Mouse (Mus musculus) hindbrain, embryonic 16.5 days (tissue): ENCODE data around the gene Smg6. TPM values are rescaled to one million over a fixed set of nuclear protein-coding genes. Genes with fewer than 3 reads are reported as not detected.
A peak's percentile ranks its signal among the peaks of the same experiment; 100 is the strongest.

Experiments used
- ATAC-seq: fragments of 200-750 bp; cut with Nextera tagmentation; 2 replicates; pipeline ENCODE4 v1.8.0; 2017; ENCODE audit warnings: moderate TSS enrichment, moderate library complexity
- H3K27ac ChIP-seq: fragments of 300-500 bp; sonication (generic); 2 replicates; pipeline ENCODE4 v1.5.1; 2014; ENCODE audit warnings: low read depth, mild to moderate bottlenecking, control low read depth, low read length, moderate library complexity
- H3K27me3 ChIP-seq: fragments of 300-500 bp; sonication (generic); replicated peaks from 2 replicates; pipeline ENCODE4 v1.6.1; 2014; ENCODE audit warnings: low read length; ENCODE audit not compliant: control insufficient read depth, insufficient read depth
- H3K36me3 ChIP-seq: fragments of 300-500 bp; sonication (generic); 2 replicates; pipeline ENCODE4 v1.6.1; 2014; ENCODE audit warnings: mild to moderate bottlenecking, low read length, moderate library complexity, mixed read lengths; ENCODE audit not compliant: control insufficient read depth, insufficient read depth
- H3K4me1 ChIP-seq: fragments of 300-500 bp; sonication (generic); 2 replicates; pipeline ENCODE4 v1.6.1; 2014; ENCODE audit warnings: low read depth, low read length; ENCODE audit not compliant: control insufficient read depth, insufficient read depth
- H3K4me2 ChIP-seq: fragments of 300-500 bp; sonication (generic); 2 replicates; pipeline ENCODE4 v1.6.1; 2014; ENCODE audit warnings: mild to moderate bottlenecking, low read length, control low read depth, moderate library complexity
- H3K4me3 ChIP-seq: fragments of 300-500 bp; sonication (generic); 2 replicates; pipeline ENCODE4 v1.5.1; 2014; ENCODE audit warnings: mild to moderate bottlenecking, low read length, control low read depth, moderate library complexity
- H3K9ac ChIP-seq: fragments of 300-500 bp; sonication (generic); 2 replicates; pipeline ENCODE4 v1.6.1; 2014; ENCODE audit warnings: low read depth, mild to moderate bottlenecking, control low read depth, low read length, moderate library complexity
- H3K9me3 ChIP-seq: fragments of 300-500 bp; sonication (generic); 2 replicates; pipeline ENCODE4 v1.6.1; 2014; ENCODE audit warnings: mild to moderate bottlenecking, low read length, moderate library complexity; ENCODE audit not compliant: control insufficient read depth
- WGBS: fragments of 180-500 bp; shearing (Covaris S2); extraction: QIAGEN DNeasy Blood & Tissue Kit; methylation state at CpG from one replicate; pipeline ENCODE4 v1.1.7; 2014; 5-methylcytosine and 5-hydroxymethylcytosine counted together
- polyA plus RNA-seq: library from polyadenylated mRNA; unstranded; fragments of >200 nt; fragmentation: Nextera tagmentation; extraction: Ambion mirVana; gene quantifications from 2 replicates; pipeline ENCODE4 v1.2.1, GENCODE M21; 2015

The Smg6 gene
- polyA plus RNA-seq, 1 experiment from 2014 or later: 11.6 TPM

GRCm38 (mm10) chr11:75164051-75164450, 238.4 kb downstream of the Smg6 start:
- Histone ChIP-seq H3K4me2 (no peak overlapping the region), H3K9me3 (no peaks in the 10 kb centered on the region), H3K36me3 (peaks cover 9% of the 10 kb centered on the region), H3K27ac (no peak overlapping the region), H3K27me3 (peaks cover 58% of the 10 kb centered on the region), H3K4me3 (no peak overlapping the region), H3K4me1 (peaks cover 24% of the 10 kb centered on the region), H3K9ac (no peak overlapping the region)
- 78% methylated on average over 2 of the region's 2 CpGs for WGBS
- no peak for ATAC-seq

DNA sequence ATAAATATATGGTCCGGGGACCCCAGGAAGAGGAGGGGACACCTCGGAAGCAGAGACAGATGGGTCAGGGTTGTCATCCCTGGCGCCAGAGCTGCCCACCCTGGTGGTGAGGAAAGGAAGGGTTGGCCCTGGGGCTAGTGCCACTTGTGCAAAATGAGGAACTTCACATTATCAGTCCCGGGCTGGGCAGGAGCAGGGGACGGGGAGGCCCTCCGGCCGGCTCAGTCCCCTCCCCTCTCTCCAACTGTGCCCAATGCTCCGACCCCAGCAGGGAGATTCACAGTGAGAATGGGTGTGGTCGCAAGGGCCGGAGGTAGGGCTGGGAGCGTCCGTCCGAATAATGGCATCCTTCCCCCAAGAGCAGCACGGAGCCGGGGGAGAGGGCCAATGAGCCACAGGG, 239.1 kb downstream of the Smg6 start:
- Histone ChIP-seq H3K36me3 (peaks cover 9% of the 10 kb centered on the region), H3K4me2 (peak overlapping the region; percentile 52), H3K9ac (no peak overlapping the region), H3K4me3 (peak overlapping the region; percentile 34), H3K27ac (no peak overlapping the region), H3K27me3 (peaks cover 58% of the 10 kb centered on the region), H3K4me1 (peaks cover 30% of the 10 kb centered on the region), H3K9me3 (no peaks in the 10 kb centered on the region)
- no peak for ATAC-seq
- WGBS: 20% methylated on average over 15 of the region's 15 CpGs

DNA sequence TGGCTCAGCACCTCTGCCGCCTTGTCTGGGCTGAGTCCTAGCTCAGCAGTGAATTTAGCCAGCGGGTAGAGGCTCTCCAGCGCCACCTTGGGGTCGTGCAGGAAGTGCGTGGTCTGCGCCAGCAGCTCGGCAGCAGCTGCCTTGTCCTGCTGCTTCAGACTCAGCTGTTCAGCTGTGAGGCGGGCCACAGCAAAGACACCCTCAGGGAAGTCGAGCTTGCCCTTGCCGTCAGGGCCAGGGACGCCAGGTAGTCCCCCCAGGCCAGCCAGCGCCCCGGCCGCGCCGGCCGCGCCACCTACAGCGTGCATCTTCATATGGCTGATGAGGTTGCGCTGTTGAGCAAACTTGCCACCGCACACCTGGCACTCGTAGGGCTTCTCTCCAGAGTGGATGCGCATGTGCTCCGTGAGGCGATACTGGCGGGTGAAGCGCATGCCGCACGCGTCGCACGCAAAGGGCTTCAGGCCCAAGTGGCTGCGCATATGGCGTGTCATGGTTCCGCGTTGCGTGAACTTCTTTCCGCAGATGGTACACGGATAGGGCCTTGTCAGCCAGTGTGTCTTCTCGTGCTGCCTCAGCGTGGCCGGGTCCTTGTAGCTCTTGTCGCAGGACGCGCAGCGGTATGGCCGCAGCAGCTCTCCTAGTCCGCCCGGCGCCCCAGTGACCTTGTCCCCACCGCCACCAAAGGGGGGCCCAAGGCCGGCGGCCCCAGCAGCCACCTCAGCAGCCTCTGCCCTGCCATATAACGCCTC, 240.0 kb downstream of the Smg6 start:
- Histone ChIP-seq H3K36me3 (peaks cover 6% of the 10 kb centered on the region), H3K9ac (peak overlapping the region; percentile 38), H3K4me2 (peak overlapping the region; percentile 52), H3K9me3 (no peaks in the 10 kb centered on the region), H3K27ac (no peak overlapping the region), H3K4me3 (peak overlapping the region; percentile 34), H3K4me1 (peaks cover 35% of the 10 kb centered on the region), H3K27me3 (peaks cover 58% of the 10 kb centered on the region)
- 5% methylated on average over 52 of the region's 54 CpGs for WGBS
- ATAC-seq: no peak

DNA sequence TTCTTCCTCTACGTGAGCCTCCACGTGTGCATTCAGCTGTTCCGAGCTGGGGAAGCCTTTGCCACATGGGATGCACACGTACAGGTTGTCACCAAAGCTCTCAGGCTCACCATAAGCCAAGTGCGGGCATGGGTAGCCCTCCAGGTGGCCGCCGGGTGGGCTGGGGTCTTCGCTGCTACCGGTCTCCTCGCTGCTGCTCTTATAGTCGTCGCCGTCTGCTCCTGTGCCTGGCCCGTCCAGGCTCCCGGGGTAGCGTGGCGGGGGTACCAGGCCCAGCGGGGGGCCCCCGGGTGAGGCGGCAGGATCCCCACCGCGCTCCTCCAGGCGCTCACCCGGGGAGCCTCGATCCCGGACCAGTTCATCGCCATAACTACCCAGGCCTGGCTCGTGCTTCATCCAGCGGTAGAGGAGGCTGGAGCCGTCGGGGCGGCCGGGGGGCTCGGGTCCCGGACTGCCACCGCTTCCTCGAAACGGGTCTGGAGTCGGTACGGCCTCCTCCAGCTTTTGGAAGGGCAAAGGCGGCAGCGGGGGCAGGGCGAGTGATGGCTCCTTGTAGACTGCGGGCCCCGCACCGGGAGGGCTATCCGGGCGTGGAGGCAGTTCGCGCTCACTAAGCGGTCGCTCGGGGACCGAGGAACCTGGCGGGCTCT, 240.7 kb downstream of the Smg6 start:
- no peak for ATAC-seq
- peaks cover 35% of the 10 kb centered on the region for H3K4me1 ChIP-seq
- H3K4me3 ChIP-seq: peak overlapping the region; percentile 34
- no peaks in the 10 kb centered on the region for H3K9me3 ChIP-seq
- H3K9ac ChIP-seq: peak overlapping the region; percentile 56
- H3K36me3 ChIP-seq: peaks cover 6% of the 10 kb centered on the region
- H3K27me3 ChIP-seq: peaks cover 58% of the 10 kb centered on the region
- WGBS: 7% methylated on average over 44 of the region's 55 CpGs
- peak overlapping the region; percentile 52 for H3K4me2 ChIP-seq
- no peak overlapping the region for H3K27ac ChIP-seq

DNA sequence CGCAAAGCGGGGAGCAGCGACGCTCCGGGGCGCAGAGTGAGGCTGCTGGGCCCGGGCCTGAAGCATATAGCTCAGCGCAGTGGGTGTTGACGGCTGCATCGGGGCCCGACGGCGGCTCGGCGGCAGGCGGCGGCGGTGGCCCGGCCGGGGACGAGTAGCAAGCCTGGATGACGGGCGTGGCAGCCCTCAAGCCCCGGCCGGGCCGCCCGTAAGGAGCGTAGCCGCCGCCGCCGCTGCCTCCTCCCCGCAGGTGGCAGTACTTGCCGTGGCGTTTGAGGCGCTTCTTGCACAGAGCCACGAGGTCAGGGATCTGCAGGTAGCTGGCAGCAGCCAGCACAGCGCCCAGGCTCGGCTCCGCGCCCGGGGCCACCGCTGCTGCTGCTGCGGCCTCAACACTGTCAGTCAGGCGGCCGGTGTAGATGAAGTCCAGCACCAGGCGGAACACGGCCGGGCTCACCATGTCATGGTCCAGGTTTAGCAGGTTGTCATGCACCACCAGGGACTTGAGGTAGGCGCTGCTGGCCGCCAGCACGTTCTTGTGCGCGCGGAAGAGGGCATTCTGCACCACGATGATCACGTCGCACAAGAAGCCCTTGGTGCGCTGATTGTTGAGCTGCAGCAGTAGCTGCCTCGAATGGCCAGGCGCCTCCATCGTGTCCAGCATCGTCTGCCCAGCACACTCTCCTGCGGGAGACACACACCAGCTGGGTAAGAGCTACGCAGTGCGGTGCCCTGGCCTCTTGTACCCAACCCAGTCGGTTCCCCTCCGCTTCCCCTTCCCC, 241.4 kb downstream of the Smg6 start:
- WGBS: 5% methylated on average over 60 of the region's 68 CpGs
- Histone ChIP-seq H3K27ac (peak overlapping the region; percentile 12; the same call in 1 of the 2 replicates), H3K27me3 (peaks cover 58% of the 10 kb centered on the region), H3K36me3 (peaks cover 6% of the 10 kb centered on the region), H3K9me3 (no peaks in the 10 kb centered on the region), H3K4me2 (peak overlapping the region; percentile 52), H3K4me3 (peak overlapping the region; percentile 34), H3K4me1 (peaks cover 38% of the 10 kb centered on the region), H3K9ac (peak overlapping the region; percentile 56)
- ATAC-seq: no peak

DNA sequence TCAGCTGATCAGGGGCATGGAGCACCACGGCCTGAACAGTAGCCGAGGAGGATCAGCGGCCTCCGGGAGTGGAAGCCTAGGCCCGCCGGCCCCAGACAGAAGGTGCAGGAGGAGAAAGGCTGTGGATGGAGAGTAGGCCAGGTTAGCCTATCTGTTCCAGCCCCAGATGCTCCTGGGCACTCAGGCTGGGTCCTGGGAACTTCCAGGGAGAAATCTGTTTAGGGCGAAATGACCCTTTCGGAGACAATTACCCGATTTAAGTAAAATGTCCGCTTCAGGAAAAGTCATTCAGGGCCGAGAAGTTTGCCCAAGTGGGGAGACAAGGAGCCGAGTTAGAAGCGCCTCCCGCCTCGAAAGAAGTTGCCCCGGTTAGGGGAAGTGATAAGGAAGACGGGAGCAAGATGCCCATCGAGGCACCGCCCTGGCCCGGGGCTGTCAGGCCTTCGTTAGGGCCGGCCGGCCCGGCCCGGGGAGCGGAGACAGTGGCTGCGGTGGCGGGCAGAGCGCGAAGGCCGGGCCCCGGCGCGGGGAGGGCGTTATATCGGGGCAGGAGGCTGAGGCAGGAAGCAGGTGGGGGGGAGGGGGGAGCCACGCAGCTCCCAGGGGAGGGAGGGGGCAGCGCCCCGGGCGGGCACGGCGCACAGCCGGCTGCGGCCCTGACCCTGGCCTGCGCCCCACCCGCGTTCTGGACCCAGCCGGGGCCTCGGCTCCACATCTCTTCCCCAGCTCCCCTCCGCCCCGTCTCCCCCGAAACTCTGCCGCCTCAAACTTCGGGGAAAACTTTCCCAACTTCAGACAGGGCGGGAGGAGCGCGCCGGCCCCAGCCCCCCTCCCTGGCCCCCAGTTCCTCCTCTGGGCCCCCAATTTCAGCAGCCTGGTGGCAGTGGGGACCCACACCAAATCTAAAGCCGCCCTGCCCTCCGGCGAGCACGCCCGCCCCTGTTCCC, 242.3 kb downstream of the Smg6 start:
- H3K4me3 ChIP-seq: peak overlapping the region; percentile 48
- H3K9ac ChIP-seq: peak overlapping the region; percentile 65
- peaks cover 39% of the 10 kb centered on the region for H3K4me1 ChIP-seq
- H3K36me3 ChIP-seq: peaks cover 2% of the 10 kb centered on the region
- H3K4me2 ChIP-seq: peak overlapping the region; percentile 92
- peaks cover 54% of the 10 kb centered on the region for H3K27me3 ChIP-seq
- 9% methylated on average over 43 of the region's 63 CpGs for WGBS
- no peaks in the 10 kb centered on the region for H3K9me3 ChIP-seq
- peak overlapping the region; percentile 66 for H3K27ac ChIP-seq
- ATAC-seq: no peak

DNA sequence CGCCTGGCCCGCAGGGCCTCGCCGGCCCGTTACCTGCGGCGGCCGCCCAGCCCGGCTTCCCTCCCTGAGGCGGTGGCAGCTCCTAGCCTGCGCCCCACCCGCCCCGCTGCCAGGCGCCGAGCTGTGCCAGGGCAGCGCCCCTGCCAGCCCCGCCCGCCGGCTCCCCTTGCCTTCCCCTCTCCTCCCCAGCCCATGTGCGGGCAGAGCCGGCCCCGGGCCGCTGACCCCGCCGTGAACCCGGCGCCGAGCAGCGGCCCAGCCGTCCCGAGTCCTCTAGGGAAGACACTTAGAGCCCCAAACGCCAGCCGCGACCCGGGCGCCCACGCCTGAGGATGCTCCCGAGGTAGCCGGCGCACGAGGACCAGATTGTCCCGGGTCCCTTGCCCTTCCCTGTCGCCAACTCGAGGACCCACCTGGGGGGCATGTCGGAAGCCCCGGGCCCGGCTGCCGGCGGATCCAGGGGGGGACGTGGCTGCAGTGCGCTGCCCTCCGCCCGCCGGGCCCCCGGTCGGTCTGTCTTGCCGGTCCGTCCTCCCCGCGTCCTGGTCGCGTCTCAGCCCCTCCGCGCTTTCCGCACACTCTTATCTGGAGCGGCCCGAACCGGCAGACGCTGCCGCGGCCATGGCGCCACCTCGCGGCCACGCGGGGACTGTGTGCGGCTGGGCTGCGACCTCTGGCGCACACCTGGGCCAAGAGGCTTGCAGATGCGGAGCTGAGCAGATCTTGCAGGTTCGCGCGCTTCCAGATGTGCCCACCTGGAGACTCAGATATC, 243.2 kb downstream of the Smg6 start:
- peak overlapping the region; percentile 65 for H3K9ac ChIP-seq
- H3K27me3 ChIP-seq: peaks cover 45% of the 10 kb centered on the region
- H3K4me1 ChIP-seq: peaks cover 41% of the 10 kb centered on the region
- H3K9me3 ChIP-seq: no peaks in the 10 kb centered on the region
- H3K36me3 ChIP-seq: no peaks in the 10 kb centered on the region
- H3K4me2 ChIP-seq: peak overlapping the region; percentile 92
- 2% methylated on average over 49 of the region's 83 CpGs for WGBS
- no peak for ATAC-seq
- H3K27ac ChIP-seq: peak overlapping the region; percentile 66
- H3K4me3 ChIP-seq: peak overlapping the region; percentile 48
